Mouse (Mus musculus) central nervous system, embryonic 18 days (tissue): Measurements from ENCODE around the gene Mboat1. TPM values are rescaled to one million over a fixed set of nuclear protein-coding genes. Genes with fewer than 3 reads are reported as not detected.

Source experiments
- polyA plus RNA-seq: library from polyadenylated mRNA; depleted of rRNA; stranded (reverse); fragments of >200 nt; gene quantifications from 2 replicates; pipeline ENCODE4 v1.2.3, GENCODE M21; 2012; rRNA removed

The Mboat1 gene
- 2.9 and 3.0 TPM in 2 replicates for polyA plus RNA-seq

GRCm38 (mm10) chr13:30136243-30136922 lies at the start of gene Mboat1:
TSS of gene Mboat1 (plus strand) at chr13:30136489.

Other genes with a start within 250 kb of the Mboat1 start
- gene E2f3, start 150.4 kb upstream of the Mboat1 start, polyA plus RNA-seq: 12.5 and 13.5 TPM in 2 replicates
- gene Agtr1a, start 200.0 kb downstream of the Mboat1 start, polyA plus RNA-seq: 1.6 and 2.3 TPM in 2 replicates